Mouse (Mus musculus) bone marrow macrophage, adult 2 months (primary cell): ENCODE results near the gene Tagap.

Experiments
- CTCF ChIP-seq: IDR thresholded peaks from 2 replicates; pipeline ENCODE4 v1.5.1; 2012; ENCODE audit warnings: low read depth, mild to moderate bottlenecking, low read length, moderate library complexity
- POLR2A ChIP-seq: IDR thresholded peaks from 2 replicates; pipeline ENCODE4 v1.6.1; 2012; ENCODE audit warnings: mild to moderate bottlenecking, low read depth, low read length, borderline replicate concordance

DNA sequence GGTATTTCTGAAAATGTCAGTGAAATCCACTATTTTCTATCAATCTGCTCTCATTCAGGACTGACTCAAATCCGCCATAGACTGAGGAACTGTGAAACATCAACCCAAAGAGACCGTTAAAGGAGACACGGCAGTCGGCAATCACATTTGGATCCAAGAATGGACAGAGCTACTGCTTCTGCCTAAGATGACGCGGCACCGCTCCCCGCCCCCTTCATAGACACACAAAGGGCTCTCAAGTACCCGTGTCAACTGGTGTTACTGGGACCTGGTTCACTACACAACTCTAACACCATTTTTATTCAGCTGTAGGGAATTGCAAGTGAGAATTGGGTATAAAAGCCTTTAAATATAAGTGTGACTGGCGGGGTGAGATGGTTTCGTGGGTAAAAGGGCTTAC is 42.7 kb upstream of the Tagap start:
- TF ChIP-seq POLR2A (no peak), CTCF (no peak)
